Mouse (Mus musculus): ENCODE results near the gene Olfr692. TPM values are rescaled to one million over a fixed set of nuclear protein-coding genes. Genes with fewer than 3 reads are reported as not detected.
"Not testable (repeated sequence)": the region's sequence is repeated elsewhere in the genome, so short reads cannot be mapped to it uniquely, and the experiment has no call there.

Olfr692 gene
- total RNA-seq, 2 experiments from 2014 or later: not detected

DNA sequence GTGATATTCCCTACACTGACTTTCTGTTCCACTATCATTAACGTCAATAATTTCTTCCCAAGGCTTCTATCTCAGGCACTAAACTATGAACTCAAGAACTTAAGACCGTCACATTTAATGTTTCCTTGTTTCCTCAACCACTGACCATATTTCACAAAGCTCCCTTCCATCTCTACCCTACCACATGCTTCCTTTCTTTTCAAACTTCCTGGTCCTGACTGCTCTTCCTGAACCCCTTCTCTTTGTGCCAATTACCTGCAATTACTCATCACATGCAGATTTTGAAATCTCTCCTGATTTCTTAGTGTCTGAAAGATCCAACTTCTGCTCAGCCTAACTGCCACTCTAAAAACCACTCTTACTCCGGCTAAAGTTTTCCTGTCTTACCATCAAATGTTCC is 12.3 kb downstream of the Olfr692 start:
- TF ChIP-seq CTCF (IDR thresholded peaks at IDR 0.05): no peak
- intact Hi-C loops (cut with DNase I): no loop called here
- no peak for DNase-seq
- Histone ChIP-seq H3K4me3 (no peak overlapping the region), H3K27ac (no peak overlapping the region)

DNA sequence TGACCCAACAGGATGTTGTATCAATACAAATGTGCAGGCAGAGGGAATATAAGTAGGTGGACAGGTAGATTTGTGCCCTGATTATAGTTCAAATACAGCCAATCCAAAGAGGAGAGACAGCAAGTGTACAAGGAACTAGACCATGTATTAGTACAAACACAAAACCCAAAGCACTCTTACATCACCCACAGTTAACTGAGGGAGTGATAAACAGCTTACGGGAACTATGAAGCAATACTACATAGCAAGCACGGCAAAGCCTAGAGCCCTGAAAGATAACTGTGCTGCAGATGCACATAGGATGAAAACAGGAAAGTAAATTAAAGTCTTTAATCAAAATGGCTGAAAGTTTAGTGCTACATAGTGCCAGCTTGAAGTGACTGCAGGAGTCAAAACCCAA is 19.7 kb downstream of the Olfr692 start:
- H3K4me3 ChIP-seq: no peak overlapping the region
- no peak for DNase-seq
- no peak for TF ChIP-seq CTCF (IDR thresholded peaks at IDR 0.05)
- no peak overlapping the region for H3K27ac ChIP-seq
- intact Hi-C loops (cut with DNase I): no loop called here

DNA sequence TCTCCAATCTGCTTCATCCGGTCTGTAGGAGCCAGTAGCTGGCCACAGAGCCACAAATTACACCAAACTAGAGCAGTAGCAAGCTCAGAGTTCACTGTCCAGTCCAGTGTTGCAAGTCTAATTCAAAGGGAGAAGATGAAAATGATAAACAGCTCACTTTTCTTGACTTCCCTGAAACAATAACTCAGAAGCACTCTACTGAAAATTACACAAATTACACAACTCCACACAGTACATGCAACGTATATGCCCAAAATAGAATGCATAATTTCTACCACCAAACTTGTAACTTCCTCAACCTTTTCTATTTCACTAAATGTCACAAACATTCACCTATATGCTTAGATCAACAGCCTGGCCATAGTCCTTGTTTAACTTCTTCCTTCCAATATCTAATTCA is 22.2 kb downstream of the Olfr692 start:
- Histone ChIP-seq H3K4me3 (no peak overlapping the region), H3K27ac (no peak overlapping the region)
- no peak for DNase-seq
- intact Hi-C loops (cut with DNase I): loop anchor here (10.0 kb wide), 1 partner anchor 255 kb away; the partner anchor contains the start of genes Arfip2, Gm45799 and Timm10b
- no peak for TF ChIP-seq CTCF (IDR thresholded peaks at IDR 0.05)

DNA sequence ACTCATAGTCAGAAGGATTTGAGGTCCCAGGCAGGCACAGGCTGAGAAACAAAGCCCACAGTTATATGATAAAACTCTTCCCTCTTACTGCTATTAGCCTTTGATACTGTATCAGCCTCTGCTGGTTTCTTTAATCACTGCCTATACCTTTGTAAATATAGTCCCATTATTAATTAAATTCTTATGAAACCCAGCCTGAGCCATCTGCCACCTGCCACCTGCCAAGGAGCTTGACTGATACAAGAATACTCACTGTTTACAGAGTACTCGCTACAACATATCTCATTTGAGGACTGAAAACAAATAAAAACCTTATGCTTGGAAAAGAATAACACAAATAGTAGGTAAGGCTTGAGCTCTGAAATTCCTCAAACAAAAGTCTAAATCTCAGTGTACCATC is 26.6 kb downstream of the Olfr692 start:
- no peak overlapping the region for H3K4me3 ChIP-seq
- no peak for DNase-seq
- TF ChIP-seq CTCF (IDR thresholded peaks at IDR 0.05): no peak
- intact Hi-C loops (cut with DNase I): loop anchor here (10.0 kb wide), 1 partner anchor 250 kb away; the partner anchor contains the start of genes Arfip2, Gm45799 and Timm10b
- no peak overlapping the region for H3K27ac ChIP-seq

DNA sequence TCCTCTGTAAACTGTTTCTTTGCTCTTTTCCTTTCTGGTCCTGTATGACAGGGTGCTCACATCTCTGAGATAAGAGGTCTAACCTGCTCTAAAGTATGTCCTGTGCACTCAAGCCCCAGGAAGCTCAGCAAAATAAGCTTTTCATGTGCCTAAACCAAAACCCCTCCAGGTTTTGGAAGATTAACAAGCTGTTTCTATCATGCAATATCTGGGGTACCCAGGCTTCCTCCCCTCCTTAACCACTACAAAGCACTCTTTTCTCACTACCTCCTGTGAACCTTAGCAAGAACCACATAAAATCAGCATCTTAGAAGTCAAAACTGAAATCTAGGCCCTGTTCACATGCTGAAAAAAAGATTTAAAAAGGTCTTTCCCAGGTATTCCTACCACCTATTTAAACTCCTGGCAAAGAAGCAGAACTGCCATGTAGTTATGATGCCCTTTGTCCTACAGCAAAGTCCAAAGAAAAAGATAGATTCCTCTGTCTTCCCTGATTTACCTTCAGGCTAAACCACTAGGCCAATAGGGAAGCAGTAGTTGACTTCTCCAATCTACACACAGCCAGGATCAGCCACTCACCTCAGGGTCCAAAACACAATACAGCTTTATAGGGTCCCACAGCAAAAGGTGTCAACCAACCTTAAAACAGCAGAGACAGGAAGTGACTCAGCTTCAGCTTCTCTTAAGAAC is 27.2 kb downstream of the Olfr692 start:
- intact Hi-C loops (cut with DNase I): loop anchor here (10.0 kb wide), 1 partner anchor 250 kb away; the partner anchor contains the start of genes Arfip2, Gm45799 and Timm10b
- DNase-seq: no peak
- H3K4me3 ChIP-seq: no peak overlapping the region
- H3K27ac ChIP-seq: no peak overlapping the region
- TF ChIP-seq CTCF (IDR thresholded peaks at IDR 0.05): no peak

DNA sequence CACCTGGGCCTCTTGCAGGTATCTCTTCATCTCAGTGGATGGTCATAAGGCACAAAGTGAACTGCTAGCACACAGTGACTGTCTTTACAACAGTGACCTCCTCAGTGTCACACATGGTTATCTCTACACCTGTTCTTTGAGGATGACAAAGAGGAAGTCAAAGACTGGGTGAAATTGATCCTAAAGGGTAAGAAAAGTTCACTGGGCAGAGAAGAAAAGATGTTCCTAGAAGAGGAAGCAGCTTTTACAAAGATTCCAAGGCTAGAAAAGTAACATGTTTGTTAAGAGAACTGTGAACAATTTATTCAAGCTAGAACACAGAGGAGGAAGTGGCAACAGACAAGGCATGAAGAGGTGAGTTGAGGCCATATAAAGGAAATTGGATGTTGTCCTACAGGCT is 28.1 kb downstream of the Olfr692 start:
- intact Hi-C loops (cut with DNase I): loop anchor here (10.0 kb wide), 1 partner anchor 249 kb away; the partner anchor contains the start of genes Arfip2, Gm45799 and Timm10b
- no peak for TF ChIP-seq CTCF (IDR thresholded peaks at IDR 0.05)

DNA sequence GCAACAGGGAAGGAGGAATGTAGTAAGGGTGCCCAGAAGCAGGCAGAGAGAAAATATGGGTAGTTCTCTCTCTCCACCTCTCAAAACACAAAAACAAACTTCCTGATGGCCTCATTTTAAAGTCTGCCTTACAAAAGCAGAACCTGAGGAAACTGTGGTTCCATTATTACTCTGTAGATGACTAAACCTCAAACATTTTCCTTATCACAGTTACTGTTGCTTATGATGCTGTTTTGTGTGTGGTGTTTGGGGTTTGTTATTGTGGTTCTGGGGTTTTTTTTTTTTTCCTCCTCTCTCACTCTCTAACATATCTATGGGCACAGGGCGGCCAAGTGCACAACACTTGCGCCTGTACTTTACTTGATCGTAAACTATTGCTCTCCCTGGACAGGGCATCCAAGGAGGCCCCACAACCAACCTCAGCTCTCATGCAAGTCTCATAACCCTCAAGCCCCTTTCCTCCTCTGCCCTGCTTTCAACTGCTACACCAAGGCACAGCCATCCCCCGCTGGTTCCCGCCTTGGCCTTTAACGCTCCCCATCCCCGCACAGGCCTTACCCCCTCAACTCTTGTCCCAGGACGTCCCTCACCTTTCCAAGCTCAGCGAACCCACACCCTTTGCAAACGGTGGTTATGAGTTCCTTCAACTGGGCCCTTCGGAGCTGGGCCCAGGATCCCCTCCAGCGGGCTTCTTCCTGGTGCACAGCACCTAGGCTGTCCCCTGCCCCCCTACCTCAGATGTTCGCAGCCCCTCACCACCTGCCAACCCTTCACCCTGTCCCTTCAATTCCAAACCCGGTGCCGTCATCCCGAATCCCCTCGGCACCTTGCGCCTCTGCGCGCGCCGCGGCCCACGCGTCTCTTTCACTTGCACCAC is 31.3 kb downstream of the Olfr692 start:
- DNase-seq: no peak
- no peak for TF ChIP-seq CTCF (IDR thresholded peaks at IDR 0.05)
- intact Hi-C loops (cut with DNase I): loop anchor here (10.0 kb wide), 1 partner anchor 246 kb away; the partner anchor contains the start of genes Arfip2, Gm45799 and Timm10b
- peak overlapping the region; percentile 84 for H3K4me3 ChIP-seq
- peak overlapping the region; percentile 94 for H3K27ac ChIP-seq

More for the DNA sequence above, 28.1 kb downstream of the Olfr692 start:
- H3K27ac ChIP-seq: no peak overlapping the region
- H3K4me3 ChIP-seq: no peak overlapping the region
- no peak for DNase-seq

DNA sequence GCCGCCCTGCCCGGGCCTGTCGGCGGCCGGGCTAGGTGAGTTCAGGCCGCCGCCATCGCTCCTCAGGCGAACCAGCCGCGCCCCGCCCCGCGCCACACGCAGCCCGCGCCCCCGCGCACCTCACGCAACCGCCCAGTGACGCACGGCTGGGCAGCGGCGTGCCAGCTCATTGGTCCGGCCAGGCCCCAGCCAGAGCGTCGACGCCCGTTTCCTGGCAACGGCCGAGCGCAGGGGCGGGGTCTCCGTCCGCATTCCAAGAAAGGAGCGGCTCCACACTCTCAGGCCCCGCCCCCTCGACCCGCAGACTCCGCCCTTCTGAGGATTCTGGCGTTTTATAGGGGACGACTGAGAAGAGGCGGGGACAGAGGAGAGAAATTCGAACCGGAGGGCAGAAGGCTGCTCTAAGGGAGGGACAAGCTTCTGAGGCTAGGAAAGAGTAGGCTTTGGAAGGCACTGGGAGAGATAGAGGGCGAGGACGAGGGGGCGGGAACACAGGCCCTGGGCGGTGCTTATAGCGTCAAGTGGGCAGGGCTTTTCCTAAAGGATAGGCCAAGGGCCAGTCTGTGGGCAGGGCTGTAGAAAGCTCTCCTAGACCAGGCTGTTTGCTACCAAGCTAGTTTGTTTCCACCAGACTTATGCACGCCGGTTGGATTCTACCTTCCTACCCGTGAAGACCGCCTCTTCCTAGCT is 32.0 kb downstream of the Olfr692 start, which contains the start of gene Fam160a2:
Gene Fam160a2, minus strand, starts transcription at position 120 of the 690 bp plus-strand sequence.
- Histone ChIP-seq H3K4me3 (peak within 1 kb of the TSS; percentile 84), H3K27ac (peak within 1 kb of the TSS; percentile 94)
- no peak for TF ChIP-seq CTCF (IDR thresholded peaks at IDR 0.05)
- peak; percentile 100 for DNase-seq
- intact Hi-C loops (cut with DNase I): loop anchor here (10.0 kb wide), 1 partner anchor 245 kb away; the partner anchor contains the start of genes Arfip2, Gm45799 and Timm10b

DNA sequence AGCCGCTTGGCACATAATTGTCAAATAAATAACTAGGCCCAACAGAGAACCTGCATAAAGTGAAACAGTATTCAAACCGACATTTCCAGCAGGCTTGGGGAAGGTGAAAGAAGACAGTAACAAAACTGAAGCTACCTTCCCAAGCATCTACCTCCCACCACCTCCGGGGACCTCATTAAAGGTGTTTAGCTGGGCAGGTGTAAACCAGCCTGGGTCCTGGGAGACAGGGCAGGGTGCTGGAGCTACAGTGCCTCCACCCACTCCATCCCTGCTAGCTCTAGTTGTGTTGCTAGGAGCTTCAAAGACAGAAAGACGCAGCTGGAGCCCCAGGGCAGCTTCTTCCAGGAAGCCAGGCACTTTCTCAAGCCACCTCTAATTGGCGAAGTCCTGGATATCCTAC is 36.2 kb downstream of the Olfr692 start, which contains the start of gene Cnga4:
Gene Cnga4, plus strand, starts transcription at position 301 of the 400 bp plus-strand sequence.
- H3K27ac ChIP-seq: no peak within 1 kb of the TSS
- no peak for DNase-seq
- no peak for TF ChIP-seq CTCF (IDR thresholded peaks at IDR 0.05)
- H3K4me3 ChIP-seq: no peak within 1 kb of the TSS
- intact Hi-C loops (cut with DNase I): no loop called here

DNA sequence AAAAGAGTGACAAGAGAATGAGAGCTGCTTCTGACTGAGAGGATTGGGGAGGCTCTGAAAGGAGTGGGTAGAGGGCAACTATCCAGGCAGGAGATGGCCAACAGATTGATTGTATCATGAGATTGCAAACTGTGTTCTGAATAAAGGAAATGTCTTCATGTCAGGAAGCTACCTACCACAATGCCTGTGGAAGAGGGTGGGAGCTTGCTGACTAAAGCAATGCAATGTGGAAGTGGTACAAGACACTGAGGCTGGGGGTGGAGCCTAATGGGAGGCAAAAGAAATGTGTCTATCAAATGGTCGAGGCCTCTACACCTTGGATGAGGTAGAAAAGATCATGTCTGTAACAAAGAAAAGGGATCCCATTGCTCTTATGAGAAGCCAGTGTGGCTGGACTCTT is 38.3 kb downstream of the Olfr692 start:
- Histone ChIP-seq H3K27ac (no peak overlapping the region), H3K4me3 (no peak overlapping the region)
- intact Hi-C loops (cut with DNase I): no loop called here
- no peak for TF ChIP-seq CTCF (IDR thresholded peaks at IDR 0.05)
- DNase-seq: no peak

DNA sequence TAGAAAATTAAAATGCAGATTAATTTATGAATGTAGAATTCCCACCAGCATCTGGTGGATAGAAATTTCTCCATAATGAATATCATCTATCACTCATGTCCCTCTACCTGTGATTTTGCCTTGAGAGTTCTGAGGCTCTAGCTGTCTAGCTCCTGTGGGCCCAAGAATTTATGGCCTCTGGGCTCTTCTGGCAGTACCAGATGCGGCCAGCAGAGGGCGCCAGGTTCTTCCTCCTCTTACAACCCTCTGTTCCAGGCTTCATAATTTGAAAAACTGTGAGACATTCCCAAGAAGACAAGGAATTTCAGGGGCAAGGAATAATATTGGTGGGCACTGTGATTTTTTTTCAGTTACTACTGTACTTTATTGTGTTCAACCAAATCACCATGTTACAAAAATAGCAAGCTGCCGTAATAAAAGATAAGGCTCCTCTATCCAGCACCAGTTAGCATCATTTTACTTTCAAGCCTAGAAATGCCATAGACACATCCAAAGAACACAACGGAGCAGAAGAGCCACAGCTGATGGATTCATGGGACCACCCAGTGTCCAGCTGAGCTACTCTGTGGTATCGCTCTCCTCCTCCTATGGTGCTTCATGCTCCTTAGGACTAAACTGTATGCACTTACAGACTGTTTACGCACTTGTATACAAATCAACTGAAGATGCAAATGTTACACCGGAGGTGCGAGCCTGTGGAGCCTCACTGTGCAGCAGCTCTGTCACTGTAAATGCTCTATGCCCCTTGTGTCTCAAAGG is 44.0 kb downstream of the Olfr692 start:
- TF ChIP-seq CTCF (IDR thresholded peaks at IDR 0.05): peak; percentile 100
- DNase-seq: peak; percentile 76
- not testable (repeated sequence) for H3K27ac ChIP-seq, H3K4me3 ChIP-seq
- intact Hi-C loops (cut with DNase I): loop anchor here (1.0 to 2.0 kb wide), 2 partner anchors 41 to 103 kb away; no protein-coding TSS in a partner anchor
